Mouse (Mus musculus) heart, adult 8-10 months (tissue): Measurements from ENCODE around the gene Hnrnpll. TPM values are rescaled to one million over a fixed set of nuclear protein-coding genes. Genes with fewer than 3 reads are reported as not detected.
"Not testable (repeated sequence)": the region's sequence is repeated elsewhere in the genome, so short reads cannot be mapped to it uniquely, and the experiment has no call there.

Source experiments
- DNase-seq: peaks from one replicate; pipeline ENCODE4 v3.0.0; 2022; ENCODE audit warnings: low spot score
- total RNA-seq, 4 experiments: library from RNA; stranded (reverse); gene quantifications; 2 replicates each; pipeline ENCODE4 v1.2.4; 2022

Gene Hnrnpll
- total RNA-seq, 4 experiments from 2014 or later: 18.3 to 22.9 (median 22.5) TPM

- peak; percentile 11 for DNase-seq
Measured at GRCm38 (mm10) chr17:80059731-80060130, 2.4 kb downstream of the Hnrnpll start.

DNA sequence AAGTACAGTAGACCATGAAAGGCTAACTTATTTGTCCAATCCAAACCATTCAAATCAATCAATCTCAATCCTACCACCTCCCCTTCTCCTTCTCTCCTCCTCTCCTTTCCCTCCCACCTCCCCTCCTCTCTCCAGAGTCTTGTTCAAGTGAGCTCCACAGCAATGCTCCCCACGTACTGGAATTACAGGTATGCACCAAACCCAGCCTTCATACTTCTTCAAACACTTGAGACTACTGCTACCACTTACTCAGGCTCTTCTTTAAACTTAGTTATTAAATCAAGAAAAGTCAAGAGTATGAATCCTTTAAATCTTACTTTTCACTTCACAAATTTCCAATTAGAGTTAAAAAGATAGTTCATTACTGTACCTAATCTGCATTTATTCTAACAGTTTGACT, 3.6 kb downstream of the Hnrnpll start:
- no peak for DNase-seq

DNA sequence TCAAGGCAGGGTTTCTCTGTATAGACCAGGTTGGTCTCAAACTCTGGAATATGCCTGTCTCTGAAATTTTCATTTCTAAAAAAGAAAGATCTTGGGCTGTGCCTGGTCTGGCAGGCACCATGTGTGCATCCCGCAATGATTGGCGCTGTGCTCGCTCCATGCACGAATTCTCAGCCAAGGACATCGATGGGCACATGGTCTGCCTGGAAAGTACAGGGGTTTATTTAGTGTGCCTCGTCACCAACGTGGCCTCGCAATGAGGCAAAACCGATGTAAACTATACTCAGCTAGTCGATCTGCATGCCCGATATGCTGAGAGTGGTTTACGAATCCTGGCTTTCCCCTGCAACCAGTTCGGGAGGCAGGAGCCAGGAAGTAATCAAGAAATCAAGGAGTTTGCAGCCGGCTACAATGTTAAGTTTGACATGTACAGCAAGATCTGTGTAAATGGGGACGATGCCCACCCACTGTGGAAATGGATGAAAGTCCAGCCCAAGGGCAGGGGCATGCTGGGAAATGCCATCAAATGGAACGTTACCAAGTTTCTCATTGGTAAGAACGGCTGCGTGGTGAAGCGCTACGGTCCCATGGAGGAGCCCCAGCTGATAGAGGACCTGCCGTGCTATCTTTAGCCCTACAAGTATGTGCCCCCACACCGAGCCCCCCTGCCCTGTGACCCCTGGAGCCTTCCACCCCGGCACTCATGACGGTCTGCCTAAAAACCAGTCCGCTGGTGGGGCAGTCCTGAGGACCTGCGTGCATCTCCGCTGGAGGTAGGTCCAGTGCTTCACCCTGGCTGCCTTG, 8.0 kb downstream of the Hnrnpll start:
- peak; percentile 8 for DNase-seq

GRCm38 (mm10) chr17:80051682-80052081, 10.5 kb downstream of the Hnrnpll start:
- no peak for DNase-seq

- not testable (repeated sequence) for DNase-seq
Measured at GRCm38 (mm10) chr17:80049300-80049699, 12.8 kb downstream of the Hnrnpll start.

DNA sequence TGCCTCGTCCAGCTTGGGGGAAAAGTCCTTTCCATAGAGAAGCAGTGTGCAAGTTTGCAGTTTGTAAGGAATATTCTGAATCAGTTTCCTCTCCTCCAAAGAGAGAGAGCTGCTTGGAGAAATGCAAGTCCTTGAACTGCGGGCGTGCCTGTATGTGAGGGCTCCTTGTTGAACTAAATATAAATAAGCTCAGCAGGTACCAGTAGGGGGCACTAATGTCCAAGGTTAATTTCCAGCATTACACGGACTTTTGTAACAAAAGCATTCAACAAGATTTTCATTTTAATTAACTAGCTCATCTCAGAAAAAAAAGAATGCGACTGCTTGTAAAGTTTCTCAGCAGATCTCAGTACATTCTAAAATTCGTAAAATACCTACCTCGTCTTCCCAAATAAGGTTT, 13.9 kb downstream of the Hnrnpll start:
- peak; percentile 77 for DNase-seq

DNA sequence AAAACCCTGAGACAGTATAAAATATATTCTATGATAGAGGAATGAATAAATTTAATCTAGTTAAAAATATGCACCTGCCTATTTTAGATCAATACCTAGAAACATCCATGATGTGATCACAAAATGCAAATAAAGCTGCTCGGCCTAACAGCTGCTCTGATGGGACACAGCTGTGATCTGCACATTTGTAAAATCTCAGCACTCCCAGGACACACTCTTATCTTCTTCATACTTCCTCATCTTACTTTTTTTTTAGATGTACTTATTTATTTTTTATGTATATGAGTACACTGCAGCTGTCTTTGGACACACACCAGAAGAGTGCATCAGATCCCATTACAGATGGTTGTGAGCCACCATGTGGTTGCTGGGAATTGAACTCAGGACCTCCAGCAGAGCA, 20.4 kb downstream of the Hnrnpll start:
- no peak for DNase-seq

- no peak for DNase-seq
Measured at GRCm38 (mm10) chr17:80028675-80029074, 33.5 kb downstream of the Hnrnpll start.

- DNase-seq: no peak
Measured at GRCm38 (mm10) chr17:80026189-80026936, 35.8 kb downstream of the Hnrnpll start.

GRCm38 (mm10) chr17:80022090-80022489, 40.0 kb downstream of the Hnrnpll start:
- DNase-seq: no peak

DNA sequence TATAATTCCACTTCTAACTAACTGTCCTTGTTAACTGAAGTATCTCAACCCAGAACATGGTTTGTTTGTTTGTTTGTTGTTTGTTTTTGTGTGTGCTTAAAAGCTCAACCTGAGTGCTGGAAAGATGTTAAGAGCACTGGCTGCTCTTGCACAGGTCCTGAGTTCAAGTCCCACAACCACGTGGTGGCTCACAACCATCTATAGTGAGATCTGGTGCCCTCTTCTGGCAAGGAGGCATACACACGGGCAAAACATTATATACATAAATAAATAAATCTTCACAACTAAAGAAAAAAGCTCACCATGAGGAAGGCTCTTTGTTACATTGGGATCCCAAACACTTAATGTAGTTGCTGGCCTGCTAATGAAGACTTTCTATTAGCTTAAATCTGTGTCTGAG, 41.6 kb downstream of the Hnrnpll start:
- DNase-seq: no peak

- DNase-seq: no peak
Measured at GRCm38 (mm10) chr17:80018976-80019541, 43.1 kb downstream of the Hnrnpll start.

GRCm38 (mm10) chr17:80018239-80018975, 43.7 kb downstream of the Hnrnpll start:
- DNase-seq: no peak

- peak; percentile 52 for DNase-seq
Measured at GRCm38 (mm10) chr17:80017389-80017788, 44.7 kb downstream of the Hnrnpll start.

- not testable (repeated sequence) for DNase-seq
Measured at GRCm38 (mm10) chr17:80016400-80016799, 45.7 kb downstream of the Hnrnpll start.

GRCm38 (mm10) chr17:80014361-80014809, 47.7 kb downstream of the Hnrnpll start:
- DNase-seq: no peak

- no peak for DNase-seq
Measured at GRCm38 (mm10) chr17:80009926-80010325, 52.2 kb downstream of the Hnrnpll start.

DNA sequence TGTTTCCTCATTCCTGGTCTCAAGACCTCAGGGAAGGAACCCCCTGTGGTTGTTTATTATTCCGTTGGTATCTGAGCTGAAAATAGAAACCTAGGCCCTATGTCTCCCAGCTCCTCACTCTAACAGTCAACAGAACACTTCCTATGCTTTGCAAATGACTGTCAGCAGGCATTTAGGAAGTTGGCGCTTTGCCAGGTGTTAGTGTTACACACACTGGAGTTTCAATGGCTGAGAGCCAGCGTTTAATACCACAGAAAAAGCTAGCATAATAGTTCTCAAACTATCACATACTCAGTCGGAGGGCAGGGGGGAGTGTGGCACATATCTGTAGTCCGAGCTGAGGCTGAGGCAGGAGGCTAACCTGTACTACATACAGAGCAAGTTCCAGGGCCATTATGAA, 53.3 kb downstream of the Hnrnpll start:
- DNase-seq: peak; percentile 17

DNA sequence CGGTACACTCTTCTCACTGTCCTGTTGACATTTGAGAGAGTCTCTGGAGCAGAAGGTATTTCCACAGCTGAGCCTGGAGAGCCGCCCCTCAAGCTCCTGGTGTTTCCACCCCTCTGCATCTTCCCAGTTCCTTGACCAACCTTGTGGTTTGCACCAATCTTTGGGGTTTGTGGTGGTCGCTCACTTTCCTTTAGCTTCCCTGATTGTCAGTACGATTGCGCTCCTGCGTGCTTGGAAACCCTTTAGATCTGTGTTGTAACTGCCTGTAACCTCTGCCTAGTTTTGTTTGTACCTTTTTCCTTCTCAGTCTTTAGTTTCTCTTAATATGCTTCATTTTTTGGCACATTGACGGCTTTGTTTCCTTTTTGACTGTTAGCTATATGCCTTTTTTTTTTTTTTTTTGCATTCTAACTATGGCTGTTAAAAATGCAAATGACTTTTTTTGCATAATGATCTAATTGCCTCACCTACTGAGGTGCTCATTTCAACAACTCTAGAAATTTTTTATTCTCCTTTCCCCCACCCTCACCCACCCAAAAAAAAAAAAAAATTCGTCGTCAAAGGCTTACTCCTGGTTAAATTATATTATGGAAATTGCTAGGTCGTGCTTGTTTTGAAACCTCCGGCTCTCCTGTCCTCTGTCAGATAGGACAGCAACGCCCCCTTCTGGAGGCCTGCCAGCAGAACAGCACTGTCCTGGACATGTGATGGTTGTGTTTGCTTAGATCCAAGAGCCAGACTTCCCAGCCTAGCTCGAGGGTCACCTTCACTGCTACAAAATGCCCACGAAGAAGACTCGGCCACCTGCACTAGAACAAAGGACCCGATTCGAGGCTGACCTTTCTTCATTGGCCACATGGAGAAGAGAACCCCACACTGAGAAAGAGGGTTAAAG, 57.5 kb downstream of the Hnrnpll start:
- DNase-seq: peak; percentile 55

DNA sequence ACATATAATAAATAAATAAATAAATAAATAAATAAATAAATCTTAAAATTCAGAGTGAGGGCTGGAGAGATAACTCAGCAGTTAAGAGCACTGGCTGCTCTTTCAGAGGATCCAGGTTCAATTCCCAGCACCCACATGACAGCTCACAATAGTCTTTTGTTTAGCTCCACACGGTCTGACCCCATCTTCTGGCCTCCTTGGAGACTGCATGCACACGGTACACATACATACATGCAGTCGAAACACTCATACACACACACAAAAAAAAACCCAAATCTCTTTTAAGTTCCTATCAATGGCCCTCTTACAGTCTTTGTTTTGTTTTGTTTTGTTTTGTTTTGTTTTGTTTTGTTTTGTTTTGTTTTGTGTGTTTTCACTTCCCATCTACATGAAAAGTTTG, 58.3 kb downstream of the Hnrnpll start:
- DNase-seq: not testable (repeated sequence)

GRCm38 (mm10) chr17:80002385-80002852, 59.7 kb downstream of the Hnrnpll start:
- DNase-seq: peak; percentile 39
